Mouse (Mus musculus): ENCODE results near the gene Socs5. TPM values are rescaled to one million over a fixed set of nuclear protein-coding genes. Genes with fewer than 3 reads are reported as not detected.

Gene Socs5
- polyA plus RNA-seq, 1 experiment from 2014 or later: 16.3 TPM

GRCm38 (mm10) chr17:87149762-87150161 is 42.3 kb downstream of the Socs5 start:
- 88% methylated on average over 12 of the region's 12 CpGs for WGBS
- Histone ChIP-seq H3K36me3 (no peaks in the 10 kb centered on the region), H3K27me3 (no peaks in the 10 kb centered on the region), H3K27ac (replicated peaks) (no peak overlapping the region), H3K9ac (no peak overlapping the region), H3K4me1 (replicated peaks) (no peaks in the 10 kb centered on the region), H3K4me3 (no peak overlapping the region), H3K4me2 (no peak overlapping the region), H3K9me3 (no peaks in the 10 kb centered on the region)
- ATAC-seq (ENCODE audit: low FRiP score, low read depth): no peak

GRCm38 (mm10) chr17:87152984-87153383 is 45.5 kb downstream of the Socs5 start:
- H3K4me2 ChIP-seq: no peak overlapping the region
- H3K4me1 ChIP-seq (replicated peaks): no peaks in the 10 kb centered on the region
- ATAC-seq (ENCODE audit: low FRiP score, low read depth): no peak
- H3K9me3 ChIP-seq: no peaks in the 10 kb centered on the region
- no peak overlapping the region for H3K27ac ChIP-seq (replicated peaks)
- H3K36me3 ChIP-seq: no peaks in the 10 kb centered on the region
- H3K9ac ChIP-seq: no peak overlapping the region
- no peaks in the 10 kb centered on the region for H3K27me3 ChIP-seq
- H3K4me3 ChIP-seq: no peak overlapping the region
- WGBS: 55% methylated on average over 5 of the region's 5 CpGs

- Histone ChIP-seq H3K9me3 (no peaks in the 10 kb centered on the region), H3K27ac (replicated peaks) (no peak overlapping the region), H3K4me3 (no peak overlapping the region), H3K27me3 (no peaks in the 10 kb centered on the region), H3K4me1 (replicated peaks) (no peaks in the 10 kb centered on the region), H3K36me3 (no peaks in the 10 kb centered on the region), H3K9ac (no peak overlapping the region), H3K4me2 (no peak overlapping the region)
- 77% methylated on average over 3 of the region's 3 CpGs for WGBS
- ATAC-seq (ENCODE audit: low FRiP score, low read depth): no peak
Measured at GRCm38 (mm10) chr17:87155664-87156063, 48.2 kb downstream of the Socs5 start.

GRCm38 (mm10) chr17:87157739-87158138 is 50.3 kb downstream of the Socs5 start:
- H3K9ac ChIP-seq: no peak overlapping the region
- H3K4me3 ChIP-seq: no peak overlapping the region
- no peaks in the 10 kb centered on the region for H3K9me3 ChIP-seq
- 78% methylated on average over 13 of the region's 13 CpGs for WGBS
- no peaks in the 10 kb centered on the region for H3K36me3 ChIP-seq
- H3K4me1 ChIP-seq (replicated peaks): no peaks in the 10 kb centered on the region
- no peak overlapping the region for H3K27ac ChIP-seq (replicated peaks)
- no peak for ATAC-seq (ENCODE audit: low FRiP score, low read depth)
- no peak overlapping the region for H3K4me2 ChIP-seq
- no peaks in the 10 kb centered on the region for H3K27me3 ChIP-seq

GRCm38 (mm10) chr17:87158597-87158996 is 51.1 kb downstream of the Socs5 start:
- no peaks in the 10 kb centered on the region for H3K9me3 ChIP-seq
- H3K27ac ChIP-seq (replicated peaks): no peak overlapping the region
- 96% methylated on average over 14 of the region's 14 CpGs for WGBS
- no peak for ATAC-seq (ENCODE audit: low FRiP score, low read depth)
- H3K4me2 ChIP-seq: no peak overlapping the region
- no peak overlapping the region for H3K4me3 ChIP-seq
- H3K27me3 ChIP-seq: no peaks in the 10 kb centered on the region
- H3K4me1 ChIP-seq (replicated peaks): no peaks in the 10 kb centered on the region
- H3K36me3 ChIP-seq: no peaks in the 10 kb centered on the region
- no peak overlapping the region for H3K9ac ChIP-seq

- no peak overlapping the region for H3K27ac ChIP-seq (replicated peaks)
- 88% methylated on average over 3 of the region's 3 CpGs for WGBS
- H3K9ac ChIP-seq: no peak overlapping the region
Measured at GRCm38 (mm10) chr17:87160270-87160669, 52.8 kb downstream of the Socs5 start.

GRCm38 (mm10) chr17:87164312-87164922 is 56.9 kb downstream of the Socs5 start:
- Histone ChIP-seq H3K27ac (replicated peaks) (no peak overlapping the region), H3K9me3 (no peaks in the 10 kb centered on the region), H3K27me3 (no peaks in the 10 kb centered on the region), H3K36me3 (no peaks in the 10 kb centered on the region), H3K4me2 (no peak overlapping the region), H3K4me1 (replicated peaks) (no peaks in the 10 kb centered on the region), H3K4me3 (no peak overlapping the region), H3K9ac (no peak overlapping the region)
- no peak for ATAC-seq (ENCODE audit: low FRiP score, low read depth)
- WGBS: 96% methylated on average over 7 of the region's 7 CpGs

More at GRCm38 (mm10) chr17:87160270-87160669, 52.8 kb downstream of the Socs5 start:
- H3K4me1 ChIP-seq (replicated peaks): no peaks in the 10 kb centered on the region
- H3K36me3 ChIP-seq: no peaks in the 10 kb centered on the region
- H3K4me3 ChIP-seq: no peak overlapping the region
- H3K9me3 ChIP-seq: no peaks in the 10 kb centered on the region
- no peaks in the 10 kb centered on the region for H3K27me3 ChIP-seq
- no peak for ATAC-seq (ENCODE audit: low FRiP score, low read depth)
- no peak overlapping the region for H3K4me2 ChIP-seq

GRCm38 (mm10) chr17:87167407-87167806 is 59.9 kb downstream of the Socs5 start:
- no peaks in the 10 kb centered on the region for H3K36me3 ChIP-seq
- no peak overlapping the region for H3K4me3 ChIP-seq
- H3K9ac ChIP-seq: no peak overlapping the region
- no peak for ATAC-seq (ENCODE audit: low FRiP score, low read depth)
- 92% methylated on average over 5 of the region's 5 CpGs for WGBS
- H3K4me1 ChIP-seq (replicated peaks): no peaks in the 10 kb centered on the region
- H3K27ac ChIP-seq (replicated peaks): no peak overlapping the region
- H3K27me3 ChIP-seq: no peaks in the 10 kb centered on the region
- H3K9me3 ChIP-seq: no peaks in the 10 kb centered on the region
- H3K4me2 ChIP-seq: no peak overlapping the region

GRCm38 (mm10) chr17:87169076-87169475 is 61.6 kb downstream of the Socs5 start:
- 43% methylated on average over 3 of the region's 3 CpGs for WGBS
- no peak overlapping the region for H3K4me2 ChIP-seq

GRCm38 (mm10) chr17:87170364-87170763 is 62.9 kb downstream of the Socs5 start:
- Histone ChIP-seq H3K27me3 (no peaks in the 10 kb centered on the region), H3K9ac (no peak overlapping the region), H3K36me3 (no peaks in the 10 kb centered on the region; the same call in 1 of the 2 replicates), H3K27ac (replicated peaks) (no peak overlapping the region), H3K4me1 (replicated peaks) (no peaks in the 10 kb centered on the region), H3K4me3 (no peak overlapping the region), H3K9me3 (peaks cover 10% of the 10 kb centered on the region; the same call in 1 of the 2 replicates), H3K4me2 (no peak overlapping the region)
- 66% methylated on average over 5 of the region's 5 CpGs for WGBS
- ATAC-seq (ENCODE audit: low FRiP score, low read depth): no peak

More at GRCm38 (mm10) chr17:87169076-87169475, 61.6 kb downstream of the Socs5 start:
- Histone ChIP-seq H3K4me1 (replicated peaks) (no peaks in the 10 kb centered on the region), H3K27me3 (no peaks in the 10 kb centered on the region), H3K27ac (replicated peaks) (no peak overlapping the region), H3K9me3 (peaks cover 10% of the 10 kb centered on the region; the same call in 1 of the 2 replicates), H3K36me3 (no peaks in the 10 kb centered on the region; the same call in 1 of the 2 replicates), H3K4me3 (no peak overlapping the region), H3K9ac (no peak overlapping the region)
- ATAC-seq (ENCODE audit: low FRiP score, low read depth): no peak

GRCm38 (mm10) chr17:87172031-87172430 is 64.6 kb downstream of the Socs5 start:
- H3K4me2 ChIP-seq: no peak overlapping the region
- WGBS: 75% methylated on average over 3 of the region's 3 CpGs

GRCm38 (mm10) chr17:87173966-87174365 is 66.5 kb downstream of the Socs5 start:
- Histone ChIP-seq H3K4me1 (replicated peaks) (peaks cover 5% of the 10 kb centered on the region), H3K27me3 (no peaks in the 10 kb centered on the region), H3K4me2 (no peak overlapping the region), H3K9me3 (peaks cover 10% of the 10 kb centered on the region; the same call in 1 of the 2 replicates), H3K9ac (no peak overlapping the region), H3K27ac (replicated peaks) (no peak overlapping the region), H3K4me3 (no peak overlapping the region), H3K36me3 (no peaks in the 10 kb centered on the region; the same call in 1 of the 2 replicates)
- ATAC-seq (ENCODE audit: low FRiP score, low read depth): no peak
- 80% methylated on average over 2 of the region's 2 CpGs for WGBS

More at GRCm38 (mm10) chr17:87172031-87172430, 64.6 kb downstream of the Socs5 start:
- Histone ChIP-seq H3K9me3 (peaks cover 10% of the 10 kb centered on the region; the same call in 1 of the 2 replicates), H3K4me3 (no peak overlapping the region), H3K27me3 (no peaks in the 10 kb centered on the region), H3K36me3 (no peaks in the 10 kb centered on the region; the same call in 1 of the 2 replicates), H3K27ac (replicated peaks) (no peak overlapping the region), H3K4me1 (replicated peaks) (no peaks in the 10 kb centered on the region), H3K9ac (no peak overlapping the region)
- no peak for ATAC-seq (ENCODE audit: low FRiP score, low read depth)
